Mouse (Mus musculus): Measurements from ENCODE around the gene Tecpr2. TPM values are rescaled to one million over a fixed set of nuclear protein-coding genes. Genes with fewer than 3 reads are reported as not detected.

Gene Tecpr2
- total and polyA plus RNA-seq, 3 experiments, result 5.8 to 5.9 TPM; not detected in 1

- no peaks in the 10 kb centered on the region for H3K27me3 ChIP-seq (ENCODE audit: control insufficient read depth in 1 of 2, insufficient read depth in 2 of 2, low read length in 2 of 2)
- H3K4me1 ChIP-seq (ENCODE audit: control insufficient read depth in 1 of 2, insufficient read depth in 2 of 2, low read length in 2 of 2), result peaks cover 11 to 18% of the 10 kb centered on the region in 2 experiments
- 0 out of 2 replicates have a peak, but pooled peaks have one; percentile 22 for TF ChIP-seq SIN3A (IDR thresholded peaks at IDR 0.05; ENCODE audit: low read length)
- no peak for TF ChIP-seq MYB (IDR thresholded peaks at IDR 0.05; ENCODE audit: low read depth, low read length)
- DNase-seq (ENCODE audit: low read depth, low spot score), result peak; percentile 72
- no peak overlapping the region for H3K9ac ChIP-seq (ENCODE audit: control insufficient read depth, low read depth, low read length, poor library complexity, severe bottlenecking)
- no peak overlapping the region for H3K27ac ChIP-seq (ENCODE audit: control insufficient read depth, low read depth, low read length)
- H3K36me3 ChIP-seq (ENCODE audit: control insufficient read depth in 1 of 2, insufficient read depth in 2 of 2, low read length in 2 of 2), result peaks cover 0 to 22% of the 10 kb centered on the region in 2 experiments; a peak in 2 of 4 replicates
- no peaks in the 10 kb centered on the region for H3K9me3 ChIP-seq (replicated peaks; ENCODE audit: insufficient read depth, low read length)
- no peak overlapping the region for H3K4me3 ChIP-seq (ENCODE audit: control insufficient read depth in 1 of 2, insufficient read depth in 1 of 2, low read depth in 2 of 2, low read length in 2 of 2)
- no peaks in the 10 kb centered on the region for H3K79me2 ChIP-seq (ENCODE audit: control insufficient read depth, insufficient read depth, low read length, poor library complexity)
Measured at GRCm38 (mm10) chr12:110961973-110962372, 72.9 kb downstream of the Tecpr2 start.

GRCm38 (mm10) chr12:110965500-110965899 is 76.4 kb downstream of the Tecpr2 start:
- peaks cover 0 to 22% of the 10 kb centered on the region in 2 experiments; a peak in 2 of 4 replicates for H3K36me3 ChIP-seq (ENCODE audit: control insufficient read depth in 1 of 2, insufficient read depth in 2 of 2, low read length in 2 of 2)

GRCm38 (mm10) chr12:110966079-110966478 is 77.0 kb downstream of the Tecpr2 start:
- Histone ChIP-seq H3K36me3 (ENCODE audit: control insufficient read depth in 1 of 2, insufficient read depth in 2 of 2, low read length in 2 of 2) (peaks cover 0 to 22% of the 10 kb centered on the region in 2 experiments; a peak in 2 of 4 replicates), H3K27ac (ENCODE audit: control insufficient read depth, low read depth, low read length) (no peak overlapping the region), H3K79me2 (ENCODE audit: control insufficient read depth, insufficient read depth, low read length, poor library complexity) (no peaks in the 10 kb centered on the region), H3K4me3 (ENCODE audit: control insufficient read depth in 1 of 2, insufficient read depth in 1 of 2, low read depth in 2 of 2, low read length in 2 of 2) (no peak overlapping the region), H3K4me1 (ENCODE audit: control insufficient read depth in 1 of 2, insufficient read depth in 2 of 2, low read length in 2 of 2) (peaks cover 11 to 18% of the 10 kb centered on the region in 2 experiments), H3K9me3 (replicated peaks; ENCODE audit: insufficient read depth, low read length) (no peaks in the 10 kb centered on the region), H3K27me3 (ENCODE audit: control insufficient read depth in 1 of 2, insufficient read depth in 2 of 2, low read length in 2 of 2) (no peaks in the 10 kb centered on the region), H3K9ac (ENCODE audit: control insufficient read depth, low read depth, low read length, poor library complexity, severe bottlenecking) (no peak overlapping the region)
- DNase-seq (ENCODE audit: low read depth, low spot score), result no peak
- TF ChIP-seq ETS1 (IDR thresholded peaks at IDR 0.05; ENCODE audit: low read depth, low read length) (no peak), SMC3 (IDR thresholded peaks at IDR 0.05; ENCODE audit: low read depth, low read length) (no peak), E2F4 (IDR thresholded peaks at IDR 0.05; ENCODE audit: borderline replicate concordance, low read depth, low read length) (no peak), POLR2AphosphoS2 (IDR thresholded peaks at IDR 0.05; ENCODE audit: low read length) (no peak), RAD21 (IDR thresholded peaks at IDR 0.05; ENCODE audit: low read depth, low read length) (no peak), USF1 (IDR thresholded peaks at IDR 0.05; ENCODE audit: low read depth, low read length) (no peak), MAZ (IDR thresholded peaks at IDR 0.05; ENCODE audit: low read depth, low read length) (no peak)

More at GRCm38 (mm10) chr12:110965500-110965899, 76.4 kb downstream of the Tecpr2 start:
- no peaks in the 10 kb centered on the region for H3K27me3 ChIP-seq (ENCODE audit: control insufficient read depth in 1 of 2, insufficient read depth in 2 of 2, low read length in 2 of 2)
- peak; percentile 48 for DNase-seq (ENCODE audit: low read depth, low spot score)
- H3K27ac ChIP-seq (ENCODE audit: control insufficient read depth, low read depth, low read length), result no peak overlapping the region
- TF ChIP-seq MXI1 (IDR thresholded peaks at IDR 0.05; ENCODE audit: low read depth, low read length) (no peak), MYB (IDR thresholded peaks at IDR 0.05; ENCODE audit: low read depth, low read length) (no peak), KAT2A (conservative IDR thresholded peaks at IDR 0.05; ENCODE audit: low read depth, low read length) (no peak), MAX (IDR thresholded peaks at IDR 0.05; ENCODE audit: low read length) (no peak), CHD1 (IDR thresholded peaks at IDR 0.05; ENCODE audit: low read depth, low read length) (no peak), POLR2A (IDR thresholded peaks at IDR 0.05; ENCODE audit: control insufficient read depth in 1 of 2, insufficient read depth in 1 of 2, low read depth in 1 of 2, low read length in 2 of 2, poor library complexity in 1 of 2) (no peak), EP300 (IDR thresholded peaks at IDR 0.05; ENCODE audit: low read depth in 1 of 2, low read length in 2 of 2) (no peak), MYC (IDR thresholded peaks at IDR 0.05; ENCODE audit: low read depth, low read length) (no peak), NELFE (IDR thresholded peaks at IDR 0.05; ENCODE audit: low read depth, low read length) (no peak), TCF12 (IDR thresholded peaks at IDR 0.05; ENCODE audit: low read depth, low read length) (no peak), ZKSCAN1 (IDR thresholded peaks at IDR 0.05; ENCODE audit: low read depth, low read length) (no peak), USF2 (IDR thresholded peaks at IDR 0.05; ENCODE audit: borderline replicate concordance in 1 of 2, insufficient read depth in 1 of 2, low read depth in 1 of 2, low read length in 2 of 2) (no peak), USF1 (IDR thresholded peaks at IDR 0.05; ENCODE audit: low read depth, low read length) (no peak), GATA1 (IDR thresholded peaks at IDR 0.05; ENCODE audit: low read depth, low read length) (no peak), ELF1 (IDR thresholded peaks at IDR 0.05; ENCODE audit: low read depth, low read length) (no peak), JUND (IDR thresholded peaks at IDR 0.05; ENCODE audit: low read depth, low read length) (no peak), RAD21 (IDR thresholded peaks at IDR 0.05; ENCODE audit: low read depth, low read length) (no peak), SIN3A (IDR thresholded peaks at IDR 0.05; ENCODE audit: low read length) (no peak), POLR2AphosphoS2 (IDR thresholded peaks at IDR 0.05; ENCODE audit: low read length) (no peak), ZMIZ1 (IDR thresholded peaks at IDR 0.05; ENCODE audit: low read depth, low read length) (no peak)
- no peak overlapping the region for H3K4me3 ChIP-seq (ENCODE audit: control insufficient read depth in 1 of 2, insufficient read depth in 1 of 2, low read depth in 2 of 2, low read length in 2 of 2)
- H3K9me3 ChIP-seq (replicated peaks; ENCODE audit: insufficient read depth, low read length), result no peaks in the 10 kb centered on the region
- peaks cover 11 to 18% of the 10 kb centered on the region in 2 experiments for H3K4me1 ChIP-seq (ENCODE audit: control insufficient read depth in 1 of 2, insufficient read depth in 2 of 2, low read length in 2 of 2)
- H3K9ac ChIP-seq (ENCODE audit: control insufficient read depth, low read depth, low read length, poor library complexity, severe bottlenecking), result no peak overlapping the region
- no peaks in the 10 kb centered on the region for H3K79me2 ChIP-seq (ENCODE audit: control insufficient read depth, insufficient read depth, low read length, poor library complexity)

Data from MEL (cell line).